Mouse (Mus musculus) embryonic facial prominence, embryonic 10.5 days (tissue): ENCODE results near the gene Sertad2. TPM values are rescaled to one million over a fixed set of nuclear protein-coding genes. Genes with fewer than 3 reads are reported as not detected.

Source experiments
- polyA plus RNA-seq: library from polyadenylated mRNA; unstranded; fragments of >200 nt; fragmentation: Nextera tagmentation; extraction: Ambion mirVana; gene quantifications from 2 replicates; pipeline ENCODE4 v1.2.1, GENCODE M21; 2016

Gene Sertad2
- polyA plus RNA-seq, 1 experiment from 2014 or later, result 33.2 TPM

Other genes with a start within 250 kb of the Sertad2 start
- gene Slc1a4, start 210.5 kb upstream of the Sertad2 start, polyA plus RNA-seq, result 13.5 TPM in 2 replicates
- gene Aftph, start 198.3 kb downstream of the Sertad2 start, polyA plus RNA-seq, result 17.6 and 18.6 TPM in 2 replicates